Mouse (Mus musculus) gastrocnemius, postnatal 25 days (tissue): ENCODE results near the gene Fam98b. TPM values are rescaled to one million over a fixed set of nuclear protein-coding genes. Genes with fewer than 3 reads are reported as not detected.

Experiments used
- DNase-seq: peaks from one replicate; pipeline ENCODE4 v3.0.0; 2022
- total RNA-seq, 2 experiments: library from RNA; stranded (reverse); gene quantifications; 1 replicate in 1 of 2; 2 replicates in 1 of 2; pipeline ENCODE4 v1.2.3; 2021

Gene Fam98b
- total RNA-seq, 2 experiments from 2014 or later, result 16.5 to 17.7 TPM

GRCm38 (mm10) chr2:117303391-117304350 lies 54.1 kb downstream of the Fam98b start:
- DNase-seq, result no peak

- no peak for DNase-seq
These were observed 55.4 kb downstream of the Fam98b start for GRCm38 (mm10) chr2:117304941-117305340.

DNA sequence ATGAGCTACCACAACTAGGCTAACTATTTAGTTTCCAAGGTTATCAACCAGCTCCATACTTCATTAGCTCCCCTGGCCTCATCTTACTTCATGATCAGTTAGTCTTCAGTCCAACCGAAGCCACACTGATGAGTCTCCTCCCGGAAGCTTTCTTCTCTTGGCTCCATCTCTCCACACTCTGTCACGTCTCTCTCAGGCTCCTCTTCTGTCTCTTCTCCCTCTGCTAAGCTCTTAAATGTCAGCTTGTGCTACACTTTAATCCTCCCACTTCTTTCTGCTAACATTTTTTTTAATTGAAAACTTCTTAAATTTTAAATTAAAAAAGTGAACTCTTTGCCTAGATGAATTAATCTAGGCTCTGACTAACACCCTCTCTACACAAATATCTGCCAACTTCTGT lies 58.4 kb downstream of the Fam98b start:
- DNase-seq, result no peak

DNA sequence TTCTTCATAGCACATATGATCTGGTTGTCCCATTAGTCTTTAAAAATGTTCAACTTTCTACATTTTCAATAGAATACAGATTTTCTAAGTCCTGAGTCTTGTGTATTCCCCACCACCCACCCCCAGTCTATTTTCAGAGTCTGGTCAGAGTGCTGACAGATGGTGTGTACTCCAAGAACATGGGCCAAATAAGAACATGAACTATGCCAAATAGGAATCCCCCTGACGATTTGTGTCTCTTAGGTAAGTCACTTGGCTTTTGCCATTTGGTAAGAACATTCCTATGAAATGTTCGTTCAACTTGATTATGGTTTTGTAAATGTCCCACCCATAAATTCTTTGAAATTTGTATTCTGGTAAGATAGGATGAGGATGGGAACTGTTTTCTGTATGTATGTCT lies 59.5 kb downstream of the Fam98b start:
- DNase-seq, result no peak

DNA sequence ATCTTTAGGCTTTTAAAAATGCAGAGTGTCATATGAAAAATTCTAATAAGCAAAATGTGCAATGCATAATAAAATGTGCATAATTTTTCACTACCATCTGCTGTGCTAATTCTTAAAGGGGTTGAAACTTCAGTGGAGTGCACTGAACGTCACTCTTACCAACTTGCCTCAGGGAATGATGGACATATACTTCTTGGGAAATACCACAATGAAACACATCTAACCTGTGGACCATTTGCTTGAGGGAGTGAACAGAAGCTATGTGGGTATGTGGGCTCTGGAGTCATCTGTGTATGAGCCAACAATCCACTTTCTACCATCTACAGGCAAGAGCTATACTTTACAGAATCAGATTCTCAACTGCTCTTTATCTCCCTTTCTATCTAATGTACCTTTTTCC lies 61.8 kb downstream of the Fam98b start:
- no peak for DNase-seq

DNA sequence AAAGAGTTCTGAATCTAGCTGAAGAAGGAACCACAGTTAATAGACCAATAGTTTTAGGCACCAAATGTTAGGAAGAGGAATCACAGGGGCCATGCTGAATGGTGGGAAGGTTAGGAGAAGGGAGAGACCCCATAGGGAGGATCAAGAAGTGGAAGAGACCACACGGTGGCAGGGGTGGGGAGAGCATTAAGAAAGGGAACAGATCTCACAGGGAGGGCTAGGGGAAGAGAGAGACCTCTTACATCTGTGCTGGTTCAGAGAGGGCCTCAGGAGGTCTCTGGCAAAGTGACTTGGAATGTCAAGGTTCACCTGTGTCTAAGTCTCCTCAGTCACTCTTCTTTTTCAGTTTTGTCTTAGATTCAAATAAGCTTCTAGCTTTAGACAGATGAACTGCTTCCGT lies 62.5 kb downstream of the Fam98b start:
- DNase-seq, result no peak

GRCm38 (mm10) chr2:117312441-117312895 lies 62.9 kb downstream of the Fam98b start:
- DNase-seq, result no peak

DNA sequence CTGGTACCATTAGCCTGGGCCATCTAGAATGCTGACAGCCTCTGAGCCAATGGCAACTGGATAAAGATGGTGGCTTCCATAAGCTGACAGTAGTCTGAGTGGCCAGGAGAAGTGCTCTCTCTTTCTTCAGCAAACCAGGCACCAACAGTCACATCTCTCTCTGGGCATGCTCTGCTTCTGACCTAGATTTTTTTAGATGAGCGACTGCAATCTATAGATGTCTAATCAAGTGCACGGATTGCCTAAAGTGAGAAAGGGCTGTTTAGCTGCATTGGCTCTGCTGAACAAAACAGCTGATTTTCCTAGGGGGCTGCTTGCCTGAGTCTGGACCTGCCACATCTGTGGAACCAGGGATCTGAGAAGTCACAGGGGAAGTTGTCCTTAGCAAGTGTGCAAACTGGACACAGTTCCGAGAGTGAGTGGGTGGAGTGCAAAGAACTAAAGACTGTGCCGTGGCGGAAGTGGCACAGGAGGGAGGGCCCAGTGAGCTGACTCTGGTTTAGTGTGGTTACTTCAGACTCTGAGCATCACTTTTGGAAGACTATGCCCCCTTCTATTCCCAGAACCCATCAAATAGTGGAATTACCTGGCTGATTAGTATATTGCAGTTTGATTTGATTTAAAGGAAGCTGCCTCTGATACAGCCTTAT lies 64.2 kb downstream of the Fam98b start:
- no peak for DNase-seq

DNA sequence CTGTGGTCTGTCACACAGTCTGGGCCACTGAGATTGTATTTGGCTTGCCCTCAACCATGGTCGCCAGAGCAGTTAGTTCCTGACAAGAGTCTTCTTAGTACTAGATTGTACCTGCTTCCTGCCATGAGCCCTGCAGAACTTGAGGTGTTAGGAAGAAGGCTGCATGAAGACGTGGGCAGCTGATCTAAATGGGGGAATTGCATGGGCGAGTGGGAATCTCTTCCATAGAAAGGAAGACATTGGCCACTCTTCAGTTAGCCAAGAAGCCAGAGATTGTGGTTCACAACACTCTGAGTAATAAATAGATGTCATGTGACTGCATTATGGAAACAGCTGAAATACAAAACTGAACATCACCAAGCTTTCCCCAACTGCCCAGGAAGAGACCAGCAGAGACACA lies 69.5 kb downstream of the Fam98b start:
- no peak for DNase-seq

Other genes starting within 250 kb of the Fam98b start
- 1 to 10 TPM; 8.3 to 9.0 TPM for gene Spred1, start 128.4 kb upstream of the Fam98b start, total RNA-seq
- under 1 TPM; 0.05 to 0.40 TPM for gene Rasgrp1, start 93.3 kb downstream of the Fam98b start, total RNA-seq